Mouse (Mus musculus): ENCODE data around the gene Trim66. TPM values are rescaled to one million over a fixed set of nuclear protein-coding genes. Genes with fewer than 3 reads are reported as not detected.

The Trim66 gene
- total RNA-seq (2021): 10 to 100 TPM; 13.9 to 16.4 TPM

DNA sequence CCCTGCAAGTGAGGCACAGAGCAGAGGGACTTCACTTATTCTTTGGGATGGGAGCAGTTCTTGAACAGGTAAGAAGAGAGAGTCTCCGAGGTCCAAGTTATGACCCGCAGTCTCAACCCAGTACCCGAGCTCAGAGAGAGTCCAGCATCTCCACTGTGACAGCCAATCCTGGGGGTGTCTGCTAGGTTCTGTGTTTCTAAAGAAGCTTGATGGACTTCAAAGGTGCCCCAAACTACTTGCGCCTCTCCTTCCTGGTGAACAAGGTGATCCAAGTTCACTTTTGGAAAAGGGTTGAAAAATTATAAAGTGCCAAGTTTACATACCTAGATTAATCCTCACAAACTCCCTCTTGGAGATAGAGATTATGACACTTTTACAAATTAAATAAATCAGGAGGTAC lies at the start of gene Trim66:
TSS of gene Trim66 (minus strand) at position 101 of the 400 bp plus-strand sequence.
- intact Hi-C loops (cut with DNase I): no loop called here
- DNase-seq (ENCODE audit: low spot score in 2 of 2): no peak

DNA sequence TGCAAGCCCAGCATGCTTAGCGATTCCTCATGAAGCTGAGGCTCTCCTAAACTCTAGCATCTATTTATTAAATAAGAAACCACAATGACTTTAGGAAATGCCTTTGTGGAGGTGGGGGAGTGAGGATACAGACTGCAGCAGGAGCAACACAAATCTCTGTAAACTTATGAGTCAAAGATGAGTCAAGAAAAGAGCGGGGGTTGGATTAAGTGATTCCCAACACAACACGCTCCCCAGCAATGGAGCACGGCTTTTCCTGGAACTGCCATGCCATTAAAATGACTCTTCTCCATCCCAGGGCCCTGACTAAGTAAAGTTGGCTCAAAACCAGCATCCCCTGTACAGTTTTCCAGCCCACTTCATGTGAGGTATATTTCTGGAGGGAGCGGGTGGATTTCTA lies 38.8 kb upstream of the Trim66 start:
- intact Hi-C loops (cut with DNase I): loop anchor here (5.0 kb wide), 1 partner anchor 71 kb away; no protein-coding TSS in a partner anchor
- peak in 1 of 2 experiments; percentile 35 for DNase-seq (ENCODE audit: low spot score in 2 of 2)

DNA sequence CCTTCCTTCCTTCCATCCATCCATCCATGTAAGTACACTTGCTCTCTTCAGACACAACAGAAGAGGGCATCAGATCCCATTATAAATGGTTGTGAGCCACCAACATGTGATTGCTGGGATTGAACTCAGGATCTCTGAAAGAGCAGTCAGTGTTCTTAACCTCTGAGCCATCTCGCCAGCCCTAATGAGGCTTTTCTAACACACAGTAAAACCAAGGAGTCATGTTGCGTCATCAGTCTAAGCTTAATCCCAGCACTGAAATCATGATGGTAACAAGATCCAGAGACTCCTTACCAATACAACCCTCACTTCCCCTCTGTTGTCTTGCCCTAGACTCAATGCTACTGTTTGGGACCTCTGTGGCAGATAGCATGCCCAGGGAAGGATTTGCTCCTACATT lies 38.3 kb upstream of the Trim66 start:
- DNase-seq (ENCODE audit: low spot score in 2 of 2): no peak

DNA sequence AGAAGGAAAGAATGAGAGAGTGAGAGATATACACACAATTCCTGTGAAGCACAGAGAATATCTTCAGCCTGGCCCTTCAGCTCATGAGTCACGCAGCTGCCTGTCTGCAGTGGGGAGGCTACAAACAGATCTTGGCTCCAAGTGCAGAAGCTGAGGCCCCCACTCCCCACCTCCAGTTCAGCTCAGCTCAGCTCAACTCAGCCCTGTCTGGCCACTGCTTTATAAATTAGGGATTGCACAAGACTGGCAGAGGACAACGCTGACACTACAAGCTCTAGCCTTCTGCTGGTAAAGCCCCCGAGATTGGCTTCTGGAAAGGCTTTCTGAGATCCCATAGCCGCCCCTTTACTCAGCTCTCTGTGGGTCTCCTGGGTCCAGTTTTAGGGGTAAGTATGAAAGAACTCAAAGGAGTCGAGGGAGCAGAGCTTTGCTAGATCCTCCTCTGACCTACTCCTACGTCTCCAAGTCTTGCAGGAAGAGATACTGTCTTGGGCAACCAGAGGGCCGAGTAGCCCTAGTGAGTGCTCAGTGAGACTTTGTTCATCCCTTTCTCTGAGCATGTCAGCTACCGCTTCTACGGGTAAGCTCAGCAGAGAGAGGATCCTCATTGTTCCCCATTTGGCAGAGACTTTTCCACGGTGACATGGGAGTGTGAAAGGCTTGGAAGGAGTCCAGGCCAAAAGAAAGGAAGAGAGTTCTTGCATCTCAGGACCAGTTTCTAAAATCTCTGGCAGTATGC lies 37.5 kb upstream of the Trim66 start:
- peak in 1 of 2 experiments; percentile 48 for DNase-seq (ENCODE audit: low spot score in 2 of 2)
- intact Hi-C loops (cut with DNase I): loop anchor here (5.0 kb wide), 1 partner anchor 72 kb away; no protein-coding TSS in a partner anchor

More for the DNA sequence above, 38.3 kb upstream of the Trim66 start:
- intact Hi-C loops (cut with DNase I): loop anchor here (5.0 kb wide), 1 partner anchor 71 kb away; no protein-coding TSS in a partner anchor

DNA sequence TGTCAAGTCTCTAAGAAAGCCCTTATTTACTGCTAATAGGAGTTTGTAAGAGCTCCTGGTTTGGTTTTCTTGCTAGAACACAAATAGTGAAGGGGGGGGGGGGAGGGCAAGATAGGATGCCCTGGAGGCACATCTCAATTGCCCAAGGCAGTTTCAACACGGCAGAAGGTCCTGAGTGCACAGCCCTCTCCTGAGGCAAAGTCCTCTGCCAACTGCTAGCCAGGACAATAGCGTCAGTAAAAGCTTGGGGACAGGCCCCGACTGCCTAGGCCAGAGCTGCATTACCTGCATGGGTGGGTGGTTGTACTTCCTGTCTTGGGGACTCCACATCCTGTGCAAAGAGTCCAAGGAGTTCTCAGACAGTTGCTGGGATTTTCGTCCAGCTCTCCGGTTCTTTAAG lies 36.9 kb upstream of the Trim66 start:
- intact Hi-C loops (cut with DNase I): loop anchor here (5.0 kb wide), 1 partner anchor 73 kb away; no protein-coding TSS in a partner anchor
- DNase-seq (ENCODE audit: low spot score in 2 of 2): no peak

DNA sequence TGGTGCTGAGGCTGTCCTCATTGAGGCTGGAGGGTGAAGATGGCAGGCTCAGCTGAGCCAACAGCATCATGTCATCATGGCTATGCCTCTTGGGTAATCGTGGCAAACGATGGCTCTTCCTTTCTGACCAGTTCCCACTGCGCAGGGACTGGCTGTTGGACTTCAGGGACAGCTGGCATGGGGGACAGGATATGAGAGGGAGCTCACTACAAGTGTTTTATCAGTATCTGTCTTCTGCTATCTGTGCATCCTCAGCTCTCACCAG lies 34.4 kb upstream of the Trim66 start:
- no peak for DNase-seq (ENCODE audit: low spot score in 2 of 2)
- intact Hi-C loops (cut with DNase I): no loop called here

DNA sequence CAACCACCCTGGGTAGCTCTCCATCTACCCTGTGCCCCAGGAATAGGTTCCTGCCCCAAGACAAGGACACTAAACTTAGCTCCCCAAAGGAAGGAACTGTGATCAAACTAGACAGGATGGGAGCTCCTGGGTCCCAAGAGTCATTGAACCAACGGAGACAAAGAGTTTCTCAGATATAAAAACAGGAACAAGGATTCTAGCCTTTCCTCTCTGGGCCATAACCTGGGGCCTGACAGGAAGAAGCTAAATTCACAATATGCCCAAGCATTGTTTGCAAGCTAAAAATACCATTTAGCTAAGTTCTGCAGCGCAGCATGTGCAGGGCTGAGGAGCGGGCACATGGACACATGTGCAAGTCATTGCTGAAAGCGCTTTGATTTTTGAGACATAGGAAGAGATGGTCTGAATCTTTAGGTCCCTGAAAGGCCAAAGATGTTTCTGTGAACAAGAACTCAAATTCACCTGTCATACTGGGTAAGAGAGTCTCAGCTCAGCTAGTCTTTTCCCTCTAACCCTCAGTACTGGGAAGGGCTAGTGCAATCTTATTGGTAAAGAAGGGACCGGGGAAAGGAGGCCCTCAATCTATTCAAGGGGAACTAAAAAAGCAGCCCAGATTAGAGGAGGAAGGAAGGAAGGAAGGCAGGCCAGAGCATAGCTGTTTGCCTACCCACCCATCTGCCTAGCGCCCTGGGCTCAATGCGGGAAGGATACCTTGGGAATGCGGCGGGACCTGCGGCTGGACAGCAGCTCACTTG lies 33.9 kb upstream of the Trim66 start:
- no peak for DNase-seq (ENCODE audit: low spot score in 2 of 2)
- intact Hi-C loops (cut with DNase I): no loop called here

DNA sequence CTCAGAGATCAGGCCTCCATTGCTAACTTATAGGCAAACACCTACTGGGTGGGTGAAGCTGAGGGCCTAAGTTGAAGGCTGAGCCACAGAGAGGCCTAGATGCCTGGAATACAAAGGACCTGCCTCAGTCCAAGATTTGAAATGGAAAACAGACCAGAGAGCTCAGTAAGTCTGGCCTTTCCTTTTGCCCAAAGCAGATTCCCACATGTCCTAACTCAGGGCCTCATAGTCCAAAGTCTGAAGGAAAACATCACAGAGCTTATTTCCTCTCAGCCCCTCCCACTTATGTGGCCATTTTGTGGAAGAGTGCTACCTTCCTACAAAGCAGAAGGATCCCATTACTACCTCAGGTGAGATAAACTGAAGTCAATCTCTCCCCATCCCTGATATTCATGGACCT lies 33.0 kb upstream of the Trim66 start:
- intact Hi-C loops (cut with DNase I): no loop called here

DNA sequence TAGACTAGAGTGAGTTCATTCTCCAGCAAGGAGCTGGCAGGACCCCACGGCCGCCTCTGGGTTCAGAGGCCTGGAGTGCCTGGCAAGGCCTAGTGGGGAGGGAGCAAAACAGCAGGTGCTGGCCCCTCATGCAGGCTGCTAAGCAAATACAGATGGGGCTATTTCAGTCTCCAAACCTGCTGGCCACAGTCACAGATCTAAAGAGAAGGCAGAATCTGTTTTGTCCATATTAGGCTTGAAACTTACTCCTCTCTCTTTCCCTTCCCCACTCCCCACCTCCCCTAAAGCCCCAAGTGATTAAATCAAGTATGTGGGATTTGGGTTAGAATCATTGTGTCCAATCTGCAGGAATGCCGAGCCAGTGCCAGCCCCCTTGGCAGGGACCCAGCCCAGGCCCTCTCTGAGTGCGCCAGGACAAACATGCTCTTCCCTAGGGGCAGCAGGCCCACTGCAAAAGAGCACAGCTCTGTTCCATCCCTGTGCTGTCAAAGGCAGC lies 28.6 kb upstream of the Trim66 start:
- DNase-seq (ENCODE audit: low spot score in 2 of 2): peak in 1 of 2 experiments; percentile 45
- intact Hi-C loops (cut with DNase I): no loop called here

More for the DNA sequence above, 33.0 kb upstream of the Trim66 start:
- DNase-seq (ENCODE audit: low spot score in 2 of 2): no peak

DNA sequence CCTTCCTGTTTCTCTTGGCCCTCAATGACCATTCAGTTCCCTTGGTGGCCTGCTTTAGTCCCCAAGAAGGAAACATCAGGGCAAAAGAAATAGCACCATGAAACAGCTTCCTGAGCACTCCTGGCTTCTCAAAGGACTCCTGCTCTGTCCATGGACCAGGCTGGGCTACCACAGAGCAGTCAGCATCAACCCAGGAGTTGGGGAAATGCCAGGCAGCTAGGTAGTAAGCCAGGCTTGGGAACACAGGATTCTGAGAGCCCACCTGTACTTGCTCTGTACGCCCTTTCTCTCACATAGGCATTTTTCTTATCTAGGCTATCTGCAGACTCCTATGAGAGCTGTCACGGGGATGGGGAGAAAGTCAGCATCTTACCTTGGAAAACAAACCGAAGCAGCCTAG lies 27.0 kb upstream of the Trim66 start:
- intact Hi-C loops (cut with DNase I): no loop called here
- no peak for DNase-seq (ENCODE audit: low spot score in 2 of 2)

DNA sequence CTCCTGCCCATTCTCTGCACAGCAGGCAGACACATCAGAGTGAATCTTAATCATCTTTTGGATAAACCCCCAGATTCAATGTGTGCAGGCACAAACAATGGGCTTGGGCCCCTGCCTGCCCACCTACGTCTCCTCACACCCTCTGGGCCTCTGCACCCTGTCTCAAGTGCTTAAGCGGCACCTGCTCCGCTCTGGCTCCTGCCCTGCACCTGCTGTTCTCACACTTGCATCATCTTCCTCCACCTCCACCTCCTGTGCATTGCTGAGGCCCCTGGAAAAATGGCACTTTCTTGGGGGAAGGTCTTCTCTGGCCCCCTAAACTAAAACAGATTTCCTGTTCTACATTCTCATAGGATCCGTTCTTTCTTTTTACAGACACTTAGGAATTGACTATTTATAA lies 26.0 kb upstream of the Trim66 start:
- intact Hi-C loops (cut with DNase I): no loop called here
- DNase-seq (ENCODE audit: low spot score in 2 of 2): peak in 1 of 2 experiments; percentile 36

DNA sequence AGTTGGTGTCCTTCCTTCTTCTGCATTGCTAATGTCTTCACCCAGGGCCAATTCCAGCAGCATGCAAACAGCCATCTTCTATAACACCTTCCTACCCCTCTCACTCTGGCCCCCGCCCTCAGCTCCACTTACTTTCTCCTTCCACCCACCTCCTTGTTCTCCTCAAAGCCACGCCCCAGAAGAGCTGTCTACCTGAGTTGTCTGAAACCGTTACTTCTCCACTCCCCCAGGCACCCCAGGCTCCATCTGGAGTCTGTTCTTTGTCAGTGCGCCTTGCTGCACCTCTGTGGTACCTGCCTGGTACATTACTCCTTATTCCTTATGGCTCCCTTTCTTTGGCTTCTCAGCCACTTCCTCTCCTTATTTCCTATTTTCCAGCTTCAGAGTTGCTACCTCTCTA lies 25.2 kb upstream of the Trim66 start:
- intact Hi-C loops (cut with DNase I): no loop called here

DNA sequence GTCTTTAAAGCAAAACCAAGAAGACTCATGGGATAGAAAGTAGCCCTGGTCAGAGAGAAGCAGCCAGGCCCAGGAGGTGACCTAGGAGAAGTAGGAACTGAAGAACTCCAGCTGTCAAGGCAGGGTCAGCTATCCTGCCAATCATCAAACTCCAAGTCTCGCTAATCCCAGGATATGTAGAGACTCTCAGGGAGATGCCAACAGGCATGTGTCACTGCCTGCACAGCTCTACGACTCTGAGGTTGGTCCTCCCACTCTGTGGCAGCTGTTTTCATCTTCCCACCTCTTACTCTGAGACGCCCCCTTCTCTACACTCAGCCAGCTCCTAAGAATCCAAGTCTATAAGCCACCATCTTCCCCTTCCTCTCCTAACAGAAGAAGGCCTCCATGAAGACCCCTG lies 24.8 kb upstream of the Trim66 start:
- DNase-seq (ENCODE audit: low spot score in 2 of 2): peak in 1 of 2 experiments; percentile 67
- intact Hi-C loops (cut with DNase I): no loop called here

More for the DNA sequence above, 25.2 kb upstream of the Trim66 start:
- no peak for DNase-seq (ENCODE audit: low spot score in 2 of 2)

DNA sequence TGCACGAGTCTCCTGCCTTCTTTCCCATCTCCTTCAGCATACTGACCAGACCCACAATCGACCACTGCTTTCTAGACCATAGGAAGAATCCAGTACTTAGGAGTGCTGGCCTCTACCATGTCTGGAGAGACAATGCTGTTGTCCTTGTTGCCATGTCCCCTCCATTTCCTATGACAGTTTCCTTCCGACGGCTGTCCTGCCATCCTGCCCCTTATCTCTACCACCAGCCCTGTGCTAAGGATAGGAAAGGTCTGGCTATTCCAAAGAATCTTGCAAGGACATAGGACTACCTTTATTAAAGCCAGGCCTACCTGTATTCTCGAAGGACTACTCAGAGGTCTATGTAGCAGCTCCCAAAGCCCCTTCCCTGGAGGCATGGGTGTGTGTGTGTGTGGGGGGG lies 23.6 kb upstream of the Trim66 start:
- DNase-seq (ENCODE audit: low spot score in 2 of 2): peak in 1 of 2 experiments; percentile 0
- intact Hi-C loops (cut with DNase I): no loop called here

DNA sequence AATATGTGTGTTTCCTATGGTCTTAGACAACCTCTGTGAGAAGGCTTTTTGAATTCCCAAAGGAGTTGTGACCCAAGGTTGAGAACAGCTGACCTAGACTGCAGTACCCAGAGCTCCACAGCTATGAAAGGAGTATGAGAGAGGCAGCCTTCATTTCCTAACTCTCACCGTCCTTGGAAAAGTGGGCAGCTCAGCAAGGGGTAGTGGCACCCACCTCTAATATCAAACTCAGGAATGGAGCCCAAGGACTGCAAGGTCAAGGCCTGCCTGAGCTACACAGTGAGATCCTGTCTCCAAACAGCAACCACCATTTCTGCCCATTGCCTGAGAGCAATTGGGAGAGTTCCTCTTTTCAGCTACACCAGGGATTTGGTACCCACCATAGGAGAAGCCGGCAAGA lies 21.8 kb upstream of the Trim66 start:
- intact Hi-C loops (cut with DNase I): loop anchor here (2.0 kb wide), 2 partner anchors 89 to 189 kb away; no protein-coding TSS in a partner anchor
- no peak for DNase-seq (ENCODE audit: low spot score in 2 of 2)

DNA sequence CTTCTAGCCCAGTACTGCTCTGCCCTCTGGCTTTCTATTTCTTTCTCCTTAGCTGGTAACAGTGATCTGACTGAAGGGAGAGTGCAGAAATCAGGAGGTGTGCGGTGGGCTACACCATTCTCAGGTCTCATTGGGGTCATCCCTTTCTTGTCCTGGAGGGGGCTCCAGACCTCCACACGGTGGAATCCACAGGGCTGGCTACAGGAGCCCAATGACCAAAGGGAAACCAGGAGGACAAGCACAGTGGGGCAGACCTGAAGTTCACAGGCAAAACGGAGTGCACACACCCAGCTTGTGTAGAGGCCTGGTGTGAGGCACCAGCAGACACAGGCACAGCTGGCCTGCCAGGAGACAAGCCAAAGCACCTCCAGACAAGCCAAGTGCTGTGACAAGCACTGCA lies 20.4 kb upstream of the Trim66 start:
- DNase-seq (ENCODE audit: low spot score in 2 of 2): peak in 1 of 2 experiments; percentile 39
- intact Hi-C loops (cut with DNase I): loop anchor here (2.0 kb wide), 2 partner anchors 90 to 190 kb away; no protein-coding TSS in a partner anchor

DNA sequence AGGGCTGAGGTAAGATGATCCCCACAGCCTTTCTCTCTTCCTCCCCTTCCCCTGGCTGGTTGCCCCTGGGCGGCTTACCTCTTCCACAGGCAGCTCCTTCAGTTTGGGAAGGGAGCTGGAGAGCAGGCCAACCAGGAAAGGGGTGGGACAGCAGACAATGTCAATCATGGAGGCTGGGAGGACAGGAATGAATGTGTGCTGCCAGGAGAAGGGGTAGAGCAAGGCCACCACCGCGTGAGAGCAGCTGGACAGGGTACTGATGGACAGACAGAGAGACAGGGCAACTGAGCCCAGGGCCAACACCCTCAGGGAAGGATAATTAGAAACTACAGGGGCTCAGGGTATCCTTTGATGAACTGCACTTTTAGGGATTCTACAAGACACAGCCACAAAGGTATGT lies 19.6 kb upstream of the Trim66 start:
- DNase-seq (ENCODE audit: low spot score in 2 of 2): no peak
- intact Hi-C loops (cut with DNase I): no loop called here

DNA sequence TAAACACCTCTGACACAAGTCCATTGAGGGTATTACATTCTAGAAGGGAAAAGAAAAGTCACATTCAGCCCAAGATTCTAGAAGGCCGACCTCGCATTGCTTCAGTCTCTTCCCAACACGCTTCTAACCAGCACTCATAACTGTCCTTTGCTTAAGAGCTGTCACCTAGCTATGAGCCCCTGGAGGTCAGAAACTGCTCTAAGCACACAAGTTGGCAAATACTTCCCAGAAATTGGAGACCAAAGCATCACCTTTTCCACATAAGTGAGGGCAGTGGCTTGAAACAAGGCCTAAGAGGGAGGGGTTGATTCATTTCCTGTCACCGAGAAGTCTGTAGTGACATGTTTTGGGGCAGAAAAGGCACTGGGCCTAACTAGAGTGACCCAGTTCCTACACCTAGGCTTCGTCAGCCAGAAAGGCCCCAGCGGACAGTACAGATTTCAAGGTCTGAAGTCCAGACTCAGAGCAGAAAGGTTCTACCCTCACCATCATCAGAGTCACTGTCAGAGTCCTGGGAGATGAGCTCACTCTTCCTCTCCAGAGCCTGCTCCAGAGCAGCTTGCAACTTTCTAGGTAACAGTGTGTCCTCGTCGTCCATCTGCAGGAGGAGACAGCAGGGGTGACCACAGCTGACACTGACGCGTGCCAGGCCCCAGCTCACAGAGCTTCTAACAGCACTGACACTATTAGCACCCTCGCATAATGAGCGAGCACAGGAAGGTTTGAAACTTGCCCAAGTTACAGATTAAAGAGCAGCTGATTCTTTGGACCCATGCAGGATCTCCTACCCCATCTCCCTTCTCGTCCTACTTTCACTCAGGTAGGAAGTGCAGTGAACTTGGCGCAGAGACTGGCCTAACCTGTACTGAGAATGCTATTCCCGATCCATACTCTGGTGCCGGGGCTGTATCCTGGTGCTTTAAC lies 18.1 kb upstream of the Trim66 start:
- DNase-seq (ENCODE audit: low spot score in 2 of 2): no peak
- intact Hi-C loops (cut with DNase I): no loop called here

DNA sequence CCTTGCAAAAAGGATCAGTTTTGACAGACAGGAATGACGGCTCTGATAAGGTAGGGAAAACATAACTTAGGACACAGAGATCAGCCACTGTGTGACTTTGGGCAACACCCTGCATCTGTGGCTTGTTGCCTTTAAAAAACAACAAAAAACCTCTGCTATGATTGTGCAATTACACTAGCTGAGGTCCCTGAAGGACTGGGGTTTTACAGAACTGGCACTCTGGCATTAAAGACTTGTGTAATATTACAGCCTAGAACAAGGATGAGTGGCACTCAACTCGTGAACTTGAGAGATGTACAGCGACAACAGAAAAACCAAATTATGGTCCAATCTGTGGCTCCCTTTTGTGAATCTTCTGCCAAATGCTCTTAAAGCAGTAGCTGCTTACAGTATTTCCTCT lies 16.8 kb upstream of the Trim66 start:
- no peak for DNase-seq (ENCODE audit: low spot score in 2 of 2)
- intact Hi-C loops (cut with DNase I): no loop called here

DNA sequence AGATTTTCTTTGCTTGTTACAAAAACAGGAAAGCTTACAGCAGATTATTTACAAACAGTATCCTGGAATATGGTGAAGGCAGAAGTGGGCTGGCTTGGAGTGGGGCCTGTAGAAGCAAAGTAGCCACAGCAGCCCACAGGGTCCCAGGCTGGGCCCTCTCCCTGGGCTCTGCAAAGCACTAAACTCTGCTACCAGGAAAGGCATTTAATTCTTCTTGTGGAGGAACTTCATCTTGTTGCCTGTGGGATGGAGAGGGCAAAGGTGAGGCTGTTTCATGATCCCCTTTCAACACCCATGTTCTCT lies 16.5 kb upstream of the Trim66 start:
- intact Hi-C loops (cut with DNase I): no loop called here
- no peak for DNase-seq (ENCODE audit: low spot score in 2 of 2)

All from left cerebral cortex, postnatal 25 days (tissue).